12 mouse cellular contexts compared by ENCODE assay signal in the genomic region with DNA sequence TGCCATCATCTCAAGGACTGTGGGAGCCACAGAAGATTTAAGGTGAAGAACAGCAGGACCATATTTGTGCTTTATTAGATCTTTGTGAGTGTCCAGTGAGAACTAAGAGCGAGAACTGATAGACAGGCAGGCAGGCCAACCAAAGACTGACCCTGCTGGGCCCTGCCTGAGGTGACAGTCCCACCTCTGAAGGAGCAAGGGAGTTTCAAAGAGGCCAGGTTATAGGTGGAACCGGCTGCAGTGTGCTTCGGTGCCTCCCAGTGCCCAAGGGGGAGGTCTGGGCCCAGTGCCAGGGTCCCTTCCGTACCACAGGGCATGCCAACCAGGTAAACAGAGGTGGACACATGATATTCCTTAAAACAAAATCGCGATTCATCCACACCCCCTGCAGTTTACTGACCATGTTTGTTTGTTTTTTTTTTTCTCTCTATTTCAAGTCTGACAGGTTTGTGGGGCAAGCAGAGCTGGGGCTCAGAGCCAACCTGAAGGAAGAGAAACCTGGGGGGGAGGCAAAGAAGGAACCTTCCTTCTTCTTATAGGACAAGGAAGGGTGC. TPM values are rescaled to one million over a fixed set of nuclear protein-coding genes. Genes with fewer than 3 reads are reported as not detected.
DNase-seq lines count a peak whose midpoint lies in the region; ATAC-seq and TF ChIP-seq lines count a peak whose summit lies in the region.
"Had no signal": no experiment of that assay in that cellular context is flagged by ENCODE, and none has a peak within 500 bp of the region (broad histone marks: within the 10 kb centered on the region; RNA-seq: fewer than 3 reads in every experiment).

No protein-coding gene starts in this region.

- no peaks in the 10 kb centered on the region for H3K27me3 ChIP-seq in C2C12 (ENCODE audit: control insufficient read depth, insufficient read depth, insufficient read length)
- H3K27me3 ChIP-seq: limb, embryonic 12.5 days had no signal

- peak; percentile 31 for DNase-seq in heart, postnatal 4 days
- DNase-seq in heart, adult 9 months (ENCODE audit: low spot score in 2 of 2) = no peak
- peak; percentile 34 to 71 for DNase-seq in kidney, postnatal 25 days
- DNase-seq in lung, postnatal 4 days = peak; percentile 78 to 89
- no peak for DNase-seq in embryo, embryonic 10 days (ENCODE audit: low spot score)
- DNase-seq in gastrocnemius, postnatal 10 days = no peak
- DNase-seq: gastrocnemius, postnatal 14 days; thymus, adult 18-20 months had no signal

- no peak for ATAC-seq in activated CD4-positive, CD25-positive, alpha-beta regulatory T cell, adult 4 months

- peaks cover 8% of the 10 kb centered on the region for H3K79me3 ChIP-seq in C2C12 (ENCODE audit: low read depth)

- no peak for TF ChIP-seq CTCF in C2C12 (IDR thresholded peaks at IDR 0.05; ENCODE audit: control insufficient read depth, insufficient read depth, insufficient read length)

- H3K36me3 ChIP-seq in C2C12 (ENCODE audit: control insufficient read depth, insufficient read depth) = no peaks in the 10 kb centered on the region
- H3K36me3 ChIP-seq: limb, embryonic 12.5 days; midbrain, embryonic 10.5 days had no signal

- H3K79me2 ChIP-seq in C2C12 (ENCODE audit: control insufficient read depth, insufficient read depth) = peaks cover 14% of the 10 kb centered on the region

- H3ac ChIP-seq in C2C12 (ENCODE audit: control insufficient read depth, insufficient read length, low read depth) = peak overlapping the region; percentile 19

- H3K4me3 ChIP-seq in C2C12 (ENCODE audit: insufficient read depth, poor library complexity, severe bottlenecking) = no peak overlapping the region
- H3K4me3 ChIP-seq: limb, embryonic 12.5 days; midbrain, embryonic 10.5 days had no signal

TF ChIP-seq in C2C12, 6 proteins besides CTCF, POLR2A, EP300 and RAD21:
- TF ChIP-seq CEBPB (IDR thresholded peaks at IDR 0.05; ENCODE audit: low read depth) (no peak), MAX (IDR thresholded peaks at IDR 0.05) (no peak), MYOG (IDR thresholded peaks at IDR 0.05; ENCODE audit: control insufficient read depth, extremely low read depth, insufficient read length) (no peak), FOSL1 (IDR thresholded peaks at IDR 0.05; ENCODE audit: insufficient read depth, low read length, poor library complexity, severe bottlenecking) (no peak), MYOD1 (IDR thresholded peaks at IDR 0.05; ENCODE audit: control insufficient read depth, insufficient read length, low read depth) (no peak), USF1 (IDR thresholded peaks at IDR 0.05; ENCODE audit: low read depth) (no peak)

RNA-seq across cellular contexts. Expression of gene Fam129b, which starts 6.1 kb away (rescaled TPM):
- total RNA-seq in heart, postnatal 4 days (2021) = 10 to 100 TPM; 45.4 to 46.0 TPM
- 294 TPM for polyA plus RNA-seq in C2C12 (2012; fragmentation: generic; extraction: Trizol)
- 1 to 10 TPM; 1.3 to 2.1 TPM for polyA plus RNA-seq in activated CD4-positive, CD25-positive, alpha-beta regulatory T cell, adult 4 months (2017; shearing (Covaris generic))
- total RNA-seq in gastrocnemius, postnatal 10 days (2021) = 10 to 100 TPM; 16.5 to 22.5 TPM

RNA-seq across cellular contexts. Expression of gene Stxbp1, which starts 22.8 kb away (rescaled TPM):
- 10 to 100 TPM; 34.8 to 39.6 TPM for total RNA-seq in heart, postnatal 4 days (2021)
- polyA plus RNA-seq in C2C12 (2012; fragmentation: generic; extraction: Trizol) = 28.7 TPM
- polyA plus RNA-seq in activated CD4-positive, CD25-positive, alpha-beta regulatory T cell, adult 4 months (2017; shearing (Covaris generic)) = 1 to 10 TPM; 2.4 to 2.9 TPM
- 10 to 100 TPM; 10.5 to 18.5 TPM for total RNA-seq in gastrocnemius, postnatal 10 days (2021)

Comparison
In these comparisons a context has a peak if more than half of its experiments do, and no peak if none do; other contexts are left out.
1. DNase-seq: peak in heart, postnatal 4 days (single experiment), kidney, postnatal 25 days (2 of 2) and lung, postnatal 4 days (2 of 2); none in heart, adult 9 months (0 of 2), embryo, embryonic 10 days (single experiment) and gastrocnemius, postnatal 10 days (single experiment).